Mouse (Mus musculus) yolk sac, embryonic 10.5 days (tissue): ENCODE data around the gene Traip.
"Not testable (repeated sequence)": the region's sequence is repeated elsewhere in the genome, so short reads cannot be mapped to it uniquely, and the experiment has no call there.

Source experiments
- DNase-seq: peaks from one replicate; pipeline ENCODE4 v3.0.0-alpha.2; 2017; ENCODE audit warnings: low spot score

The Traip gene

GRCm38 (mm10) chr9:108001922-108002770 lies 52.2 kb downstream of the Traip start, which contains the start of gene Ip6k1:
TSS of gene Ip6k1 (plus strand) at chr9:108002501.
- DNase-seq = peak; percentile 99

GRCm38 (mm10) chr9:108002778-108003530 lies 53.0 kb downstream of the Traip start:
- DNase-seq = no peak

- no peak for DNase-seq
These were observed 53.6 kb downstream of the Traip start for GRCm38 (mm10) chr9:108003531-108003890.

DNA sequence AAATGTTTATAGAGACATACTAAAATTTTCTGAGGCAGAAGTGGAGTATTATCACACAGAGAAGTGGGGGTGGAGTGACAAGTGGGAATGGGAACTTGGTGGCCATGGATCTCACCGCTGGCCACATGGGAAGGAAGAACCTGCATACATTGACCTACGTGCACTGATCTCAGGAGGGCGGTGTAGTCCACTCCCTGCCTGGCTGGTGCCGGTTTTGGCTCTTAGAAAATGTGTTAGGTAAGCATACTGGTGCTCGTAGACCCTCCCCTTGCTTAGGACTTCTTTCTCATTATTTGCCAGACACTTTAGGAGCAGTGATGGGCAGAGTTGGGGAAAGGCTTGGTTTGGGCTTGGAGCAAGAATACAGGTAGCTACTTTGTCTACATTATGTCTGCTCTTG lies 58.1 kb downstream of the Traip start:
- peak; percentile 32 for DNase-seq

DNA sequence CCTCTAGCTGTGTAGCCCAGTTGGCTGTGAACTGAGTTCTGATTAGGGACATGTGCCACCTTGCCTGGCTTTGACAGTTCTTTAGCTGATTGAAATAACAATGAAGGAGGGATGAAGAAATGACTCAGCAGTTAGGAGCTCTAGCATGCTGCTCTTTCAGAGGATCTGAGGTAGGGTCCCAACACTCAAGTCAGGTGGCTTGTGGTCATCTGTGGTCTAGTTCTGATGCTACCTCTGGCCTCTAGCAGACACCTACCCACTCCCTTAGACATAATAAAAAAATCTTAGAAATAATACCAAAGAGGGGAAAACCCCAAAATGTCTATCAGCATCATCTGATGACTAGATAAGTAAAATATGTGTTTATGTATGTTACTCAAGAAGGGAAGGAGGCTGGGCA lies 60.4 kb downstream of the Traip start:
- no peak for DNase-seq

DNA sequence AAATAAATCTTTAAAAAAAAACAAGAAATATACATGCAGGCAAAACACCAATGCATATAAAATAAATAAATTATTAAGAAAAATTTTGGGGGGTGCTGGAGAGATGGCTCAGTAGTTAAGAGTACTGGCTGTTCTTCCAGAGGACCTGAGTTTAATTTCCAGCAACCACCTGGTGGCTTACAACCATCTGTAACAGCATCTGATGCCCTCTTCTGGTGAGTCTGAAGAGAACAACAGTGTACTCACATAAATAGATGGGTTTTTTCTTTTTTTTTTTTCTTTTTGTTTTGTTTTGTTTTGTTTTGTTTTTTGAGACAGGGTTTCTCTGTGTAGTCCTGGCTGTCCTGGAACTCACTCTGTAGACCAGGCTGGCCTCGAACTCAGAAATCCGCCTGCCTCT lies 63.6 kb downstream of the Traip start:
- DNase-seq = not testable (repeated sequence)

GRCm38 (mm10) chr9:108017127-108017526 lies 67.2 kb downstream of the Traip start:
- DNase-seq = no peak

- DNase-seq = no peak
These were observed 70.8 kb downstream of the Traip start for GRCm38 (mm10) chr9:108020741-108021140.
